Mouse (Mus musculus) hematopoietic stem cell, adult 5-6 weeks (primary cell): ENCODE data around the gene Elfn2. TPM values are rescaled to one million over a fixed set of nuclear protein-coding genes. Genes with fewer than 3 reads are reported as not detected.
A peak's percentile ranks its signal among the peaks of the same experiment; 100 is the strongest.

Experiments
- ATAC-seq, 2 experiments: fragments of 125-278 bp in 1 of 2; replicated peaks in 1 of 2; 2 replicates each; pipeline ENCODE4 v1.8.0; 2016 to 2017; ENCODE audit warnings: inconsistent platforms in 2 of 2, mild to moderate bottlenecking in 2 of 2, moderate number of reproducible peaks in 2 of 2, low read depth in 1 of 2, moderate TSS enrichment in 1 of 2; ENCODE audit not compliant: low FRiP score in 2 of 2, poor library complexity in 2 of 2, severe bottlenecking in 2 of 2, insufficient read depth in 1 of 2, low TSS enrichment in 1 of 2
- total RNA-seq: library from RNA; stranded (forward); fragments of 172-1452, 232-1000 nt; gene quantifications from 2 replicates; pipeline ENCODE4 v1.2.3, GENCODE M21; 2017

The Elfn2 gene
- total RNA-seq, result 0.20 and 1.3 TPM in 2 replicates

- no peak for ATAC-seq
Observed at GRCm38 (mm10) chr15:78718290-78719250, at the start of gene Elfn2. Gene Elfn2 (minus strand): TSS chr15:78718771.

GRCm38 (mm10) chr15:78763704-78764103 lies 45.1 kb upstream of the Elfn2 start:
- ATAC-seq, result no peak

GRCm38 (mm10) chr15:78763210-78763609 lies 44.6 kb upstream of the Elfn2 start:
- no peak for ATAC-seq

- ATAC-seq, result no peak
Observed at GRCm38 (mm10) chr15:78761112-78761511, 42.5 kb upstream of the Elfn2 start.

GRCm38 (mm10) chr15:78758132-78758531 lies 39.6 kb upstream of the Elfn2 start:
- no peak for ATAC-seq

GRCm38 (mm10) chr15:78755966-78756725 lies 37.6 kb upstream of the Elfn2 start:
- no peak for ATAC-seq

GRCm38 (mm10) chr15:78755226-78755625 lies 36.7 kb upstream of the Elfn2 start:
- no peak for ATAC-seq

GRCm38 (mm10) chr15:78754144-78754543 lies 35.6 kb upstream of the Elfn2 start:
- peak; percentile 60 to 64 for ATAC-seq

- ATAC-seq, result no peak
Observed at GRCm38 (mm10) chr15:78752991-78753390, 34.4 kb upstream of the Elfn2 start.

GRCm38 (mm10) chr15:78750608-78751350 lies 32.2 kb upstream of the Elfn2 start:
- ATAC-seq, result no peak

GRCm38 (mm10) chr15:78749855-78750254 lies 31.3 kb upstream of the Elfn2 start:
- ATAC-seq, result no peak

GRCm38 (mm10) chr15:78744206-78744605 lies 25.6 kb upstream of the Elfn2 start:
- peak; percentile 58 to 70; a peak in 3 of 4 replicates for ATAC-seq

- no peak for ATAC-seq
Observed at GRCm38 (mm10) chr15:78742831-78743230, 24.3 kb upstream of the Elfn2 start.

GRCm38 (mm10) chr15:78740662-78741061 lies 22.1 kb upstream of the Elfn2 start:
- peak in 1 of 2 experiments; percentile 27; a peak in 1 of 4 replicates for ATAC-seq

GRCm38 (mm10) chr15:78737146-78737545 lies 18.6 kb upstream of the Elfn2 start:
- ATAC-seq, result no peak

- no peak for ATAC-seq
Observed at GRCm38 (mm10) chr15:78736681-78737100, 18.1 kb upstream of the Elfn2 start.

GRCm38 (mm10) chr15:78736181-78736579 lies 17.6 kb upstream of the Elfn2 start:
- ATAC-seq, result no peak
